Mouse (Mus musculus): ENCODE results near the gene Prf1.

GRCm38 (mm10) chr10:61272631-61273030 is 25.0 kb upstream of the Prf1 start:
- TF ChIP-seq POLR2AphosphoS2 (IDR thresholded peaks at IDR 0.05; ENCODE audit: insufficient read length, low read depth) (no peak), POLR2A (IDR thresholded peaks at IDR 0.05; ENCODE audit: insufficient read length, low read depth) (no peak), TCF3 (IDR thresholded peaks at IDR 0.05; ENCODE audit: insufficient read length, low read depth) (no peak), E2F4 (IDR thresholded peaks at IDR 0.05; ENCODE audit: insufficient read depth) (no peak), CEBPB (IDR thresholded peaks at IDR 0.05; ENCODE audit: insufficient read depth, poor library complexity, severe bottlenecking) (no peak), MYOD1 (IDR thresholded peaks at IDR 0.05; ENCODE audit: control insufficient read depth in 1 of 3, insufficient read length in 2 of 3, low read depth in 2 of 3) (no peak), TCF12 (IDR thresholded peaks at IDR 0.05; ENCODE audit: insufficient read depth, poor library complexity, severe bottlenecking) (no peak), MAX (IDR thresholded peaks at IDR 0.05; ENCODE audit: low read depth) (no peak)

Measured in myocyte (in vitro differentiated cells).